Mouse (Mus musculus): ENCODE results near the gene Nipal4.
A peak's percentile ranks its signal among the peaks of the same experiment; 100 is the strongest.
"Not testable (repeated sequence)": the region's sequence is repeated elsewhere in the genome, so short reads cannot be mapped to it uniquely, and the experiment has no call there.

Nipal4 gene

GRCm38 (mm10) chr11:46165866-46166585 is at the start of gene Nipal4:
Gene Nipal4, minus strand, starts transcription at chr11:46166508.
- DNase-seq, result peak; percentile 34 to 42

GRCm38 (mm10) chr11:46215354-46215753 is 49.0 kb upstream of the Nipal4 start:
- peak; percentile 64 to 78 for DNase-seq

DNA sequence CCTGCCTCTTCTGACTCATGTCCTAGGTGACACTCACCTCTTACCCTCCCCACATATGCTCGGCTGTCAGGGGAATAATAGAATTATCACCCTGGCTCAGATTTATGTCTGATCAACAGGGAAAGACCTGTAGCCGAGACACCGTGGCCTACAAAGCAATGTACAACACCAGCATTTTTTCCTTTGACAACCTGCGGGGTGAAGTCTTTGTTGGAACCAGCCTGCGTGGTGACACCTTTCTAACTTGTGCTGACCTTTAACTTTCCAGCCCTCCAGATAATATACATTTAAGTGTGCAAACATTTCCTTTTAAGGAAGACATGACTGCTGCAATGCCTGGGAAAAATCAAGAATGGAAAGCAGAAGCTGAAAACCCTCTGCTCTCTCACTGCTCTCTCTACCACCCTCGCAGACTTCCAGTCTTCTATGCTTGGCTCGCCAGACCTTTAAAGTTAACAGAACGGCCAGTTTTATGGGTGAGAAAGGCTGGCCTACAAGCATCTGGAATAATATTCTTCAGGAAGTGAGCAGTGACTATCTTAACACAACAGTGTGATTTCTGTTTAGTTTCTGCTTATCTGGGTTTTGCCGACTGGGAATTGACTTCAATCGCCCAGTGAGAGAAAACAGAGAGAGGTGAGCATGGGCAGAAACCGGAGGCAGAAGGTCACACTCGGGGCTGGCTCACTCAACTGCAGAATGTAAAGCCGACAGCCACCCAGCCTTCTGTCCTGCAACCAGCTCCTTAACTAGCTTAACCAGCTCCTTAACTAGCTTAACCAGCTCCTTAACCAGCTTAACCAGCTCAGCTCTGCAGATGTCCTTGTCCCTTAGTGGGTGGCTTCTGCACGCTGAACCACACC is 48.3 kb upstream of the Nipal4 start:
- peak; percentile 17 to 35 for DNase-seq

- peak; percentile 70 to 82 for DNase-seq
Measured at GRCm38 (mm10) chr11:46213844-46214243, 47.5 kb upstream of the Nipal4 start.

DNA sequence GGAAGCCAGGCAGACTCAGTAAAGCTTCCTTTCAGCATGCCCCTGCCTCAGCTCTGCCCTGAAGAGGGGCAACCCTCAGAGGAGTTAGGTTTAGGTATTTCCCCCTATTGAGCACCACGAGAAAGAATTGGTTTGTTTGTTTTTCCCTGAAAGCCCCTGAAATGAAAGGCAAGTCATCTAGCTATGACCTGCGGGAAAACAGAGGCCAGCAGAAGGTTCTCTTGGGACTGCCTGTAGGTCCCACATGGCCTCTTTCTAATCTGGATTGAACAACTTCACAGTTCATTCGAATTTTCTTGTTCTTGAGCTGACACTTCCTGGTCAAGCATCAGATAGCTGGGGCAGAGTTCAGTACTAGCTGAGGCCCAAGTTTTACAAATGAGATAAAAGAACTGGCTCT is 45.5 kb upstream of the Nipal4 start:
- DNase-seq, result no peak

- DNase-seq, result no peak
Measured at GRCm38 (mm10) chr11:46209884-46210283, 43.6 kb upstream of the Nipal4 start.

GRCm38 (mm10) chr11:46205639-46206409 is 39.5 kb upstream of the Nipal4 start:
- DNase-seq, result peak; percentile 44 to 62

DNA sequence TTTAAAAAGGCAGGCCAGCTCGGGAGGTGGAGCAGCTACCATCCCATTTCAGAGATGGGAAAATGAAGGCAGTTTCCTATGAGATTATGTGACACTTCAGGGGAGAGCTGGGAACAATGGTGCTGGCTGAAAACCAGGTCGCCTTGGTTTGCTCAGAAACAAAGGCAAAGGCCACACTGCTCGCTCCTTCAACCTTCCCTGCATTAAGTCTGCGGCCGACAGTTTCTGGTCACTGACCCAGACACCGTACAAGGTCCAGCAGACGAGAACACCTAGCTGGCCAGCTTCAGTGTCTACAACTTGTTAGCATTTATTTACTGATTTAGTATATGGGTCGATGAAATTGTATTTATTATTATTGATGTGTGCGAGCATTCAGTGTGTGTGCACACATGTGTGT is 38.5 kb upstream of the Nipal4 start:
- no peak for DNase-seq

GRCm38 (mm10) chr11:46202547-46202887 is 36.2 kb upstream of the Nipal4 start:
- DNase-seq, result no peak

- DNase-seq, result peak; percentile 36 to 41
Measured at GRCm38 (mm10) chr11:46201636-46202546, 35.6 kb upstream of the Nipal4 start.

GRCm38 (mm10) chr11:46200664-46201063 is 34.4 kb upstream of the Nipal4 start:
- DNase-seq, result no peak

- DNase-seq, result peak; percentile 55 to 61
Measured at GRCm38 (mm10) chr11:46194175-46194574, 27.9 kb upstream of the Nipal4 start.

DNA sequence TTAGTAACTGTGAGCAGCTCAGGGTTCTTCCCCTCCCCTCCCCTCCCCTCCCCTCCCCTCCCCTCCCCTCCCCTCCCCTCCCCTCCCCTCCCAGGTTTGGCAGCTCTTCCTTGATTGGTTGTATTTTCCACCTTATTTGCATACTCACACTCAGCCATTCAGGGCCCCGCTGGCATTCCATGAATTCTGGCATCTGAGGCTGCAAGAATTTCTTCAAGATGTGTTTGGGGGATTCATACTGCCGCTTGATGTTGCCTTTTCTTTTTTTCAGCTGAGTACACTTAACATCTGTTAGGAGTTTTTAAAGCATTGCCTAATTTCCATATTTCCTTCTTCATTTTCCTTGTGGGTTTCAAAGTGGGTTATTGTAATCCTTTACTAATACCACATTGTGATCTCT is 22.0 kb upstream of the Nipal4 start:
- no peak for DNase-seq

DNA sequence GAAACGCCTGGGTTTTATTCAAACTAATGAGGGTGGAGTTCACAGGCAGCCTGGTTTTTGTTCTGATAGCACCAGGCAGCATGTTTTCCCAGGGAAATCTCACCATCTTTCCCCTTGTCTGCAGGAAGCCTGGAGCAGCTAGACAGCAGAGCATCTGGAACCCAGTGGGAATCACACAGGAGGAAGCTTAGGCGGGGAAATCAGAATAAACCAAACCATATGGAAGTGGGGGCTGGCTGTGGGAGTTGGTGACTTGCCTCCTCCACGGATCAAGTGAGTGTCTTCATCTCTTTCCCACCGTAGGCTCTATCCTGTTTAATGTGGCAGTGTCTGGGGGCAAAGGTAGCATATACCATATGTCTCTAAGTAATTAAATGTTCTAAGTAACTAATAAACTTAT is 19.2 kb upstream of the Nipal4 start:
- no peak for DNase-seq

GRCm38 (mm10) chr11:46184946-46185345 is 18.6 kb upstream of the Nipal4 start:
- no peak for DNase-seq

DNA sequence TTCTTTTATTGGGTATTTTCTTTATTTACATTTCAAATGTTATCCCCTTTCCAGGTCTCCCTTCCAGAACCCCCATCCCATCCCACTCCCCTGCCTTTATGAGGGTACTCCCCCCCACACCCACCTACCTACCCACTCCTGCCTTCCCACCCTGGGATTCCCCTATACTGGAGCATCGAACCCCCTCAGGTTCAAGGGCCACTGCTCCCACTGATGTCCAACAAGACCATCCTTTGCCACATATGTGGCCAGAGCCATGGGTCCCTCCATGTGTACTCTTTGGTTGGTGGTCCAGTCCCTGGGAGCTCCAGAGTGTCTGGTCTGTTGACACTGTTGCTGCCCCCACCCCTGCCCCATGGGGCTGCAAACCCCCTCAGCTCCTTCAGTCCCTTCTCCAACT is 15.7 kb upstream of the Nipal4 start:
- not testable (repeated sequence) for DNase-seq

GRCm38 (mm10) chr11:46177246-46178043 is 11.1 kb upstream of the Nipal4 start:
- DNase-seq, result no peak

GRCm38 (mm10) chr11:46176155-46176554 is 9.8 kb upstream of the Nipal4 start:
- no peak for DNase-seq

DNA sequence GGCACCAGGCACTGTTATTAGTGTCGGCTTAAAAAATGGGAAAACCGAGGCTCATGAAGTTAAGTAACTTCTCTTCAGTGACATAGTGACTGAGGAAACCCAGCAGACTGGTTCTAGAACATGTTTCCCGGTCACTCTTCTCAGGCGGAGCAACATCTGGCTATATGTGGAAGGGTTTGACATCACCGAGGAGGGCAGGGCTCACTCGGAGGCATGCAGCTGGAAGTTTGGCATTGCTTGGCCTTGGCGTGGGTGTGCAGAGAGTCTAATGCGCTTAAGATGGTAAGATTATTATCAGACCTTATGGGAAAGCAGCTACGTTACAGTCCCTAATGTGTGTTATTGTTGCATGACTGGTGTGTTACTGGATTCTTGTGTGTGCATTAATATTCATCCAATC is 5.8 kb upstream of the Nipal4 start:
- no peak for DNase-seq

- no peak for DNase-seq
Measured at GRCm38 (mm10) chr11:46169908-46170307, 3.6 kb upstream of the Nipal4 start.

DNA sequence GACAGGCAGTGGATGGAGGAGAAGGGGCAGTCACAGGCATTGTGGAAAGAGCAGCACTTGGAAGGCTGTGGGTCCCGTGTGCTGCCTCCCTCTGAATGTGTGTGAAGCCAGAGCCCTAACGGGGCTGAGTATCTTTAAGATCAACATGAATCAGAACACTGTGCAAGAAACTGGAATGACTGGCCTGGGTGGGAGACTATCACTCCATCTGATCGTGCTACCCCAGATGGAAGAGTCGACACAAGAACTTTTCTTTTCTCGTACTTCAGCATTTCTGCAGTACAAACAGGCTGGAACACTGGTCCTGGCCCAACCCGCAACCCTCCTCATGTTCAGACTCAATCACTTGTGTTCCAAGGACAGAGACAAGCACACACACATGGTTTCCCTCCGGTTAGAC is 2.2 kb upstream of the Nipal4 start:
- DNase-seq, result no peak
